Mouse (Mus musculus) retina, postnatal 1 day (tissue): ENCODE results near the gene Trim31.

Experiments used
- DNase-seq: peaks from one replicate; pipeline ENCODE4 v3.0.0-alpha.2; 2012

Trim31 gene

GRCm38 (mm10) chr17:36947051-36947819 lies 49.3 kb downstream of the Trim31 start:
- DNase-seq = peak; percentile 82

DNA sequence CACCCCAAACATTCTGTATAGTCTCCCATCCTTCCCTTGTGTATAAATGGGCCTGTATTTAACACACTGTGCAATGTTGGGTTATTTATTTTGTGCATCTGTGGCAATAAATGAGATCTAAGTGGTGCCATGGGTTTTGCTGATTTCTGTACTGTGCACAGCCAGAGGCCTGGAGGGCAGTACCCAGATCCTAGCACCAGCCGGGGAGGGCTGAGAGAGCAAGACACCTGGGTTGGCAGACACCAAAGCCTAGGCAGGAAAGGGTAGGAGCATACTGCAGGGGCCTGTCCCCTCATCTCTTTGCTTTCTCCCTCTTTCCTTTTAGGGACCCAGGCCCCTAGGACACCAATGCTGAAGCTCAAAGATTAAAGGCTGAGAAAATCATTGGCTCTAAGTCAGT lies 50.4 kb downstream of the Trim31 start:
- DNase-seq = no peak

DNA sequence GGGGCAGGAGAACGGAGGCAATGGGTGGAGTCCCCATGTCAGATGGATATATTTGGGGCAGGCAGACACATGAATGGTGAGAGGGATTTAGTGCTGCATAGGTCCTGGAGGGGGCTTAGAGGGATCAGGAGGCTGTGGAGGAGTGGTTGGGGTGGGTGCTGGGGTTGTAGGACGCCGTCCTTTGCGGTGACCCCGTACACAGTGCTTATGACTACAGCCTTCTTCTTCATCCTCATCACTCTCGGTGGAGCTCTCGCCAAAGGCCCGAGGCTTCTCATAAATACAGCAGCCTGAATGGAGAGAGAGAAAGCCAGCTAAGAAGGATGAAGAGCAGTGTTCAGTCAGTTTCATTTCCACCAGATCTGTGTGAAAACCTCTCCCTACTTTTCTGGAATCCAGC lies 51.3 kb downstream of the Trim31 start:
- DNase-seq = no peak

DNA sequence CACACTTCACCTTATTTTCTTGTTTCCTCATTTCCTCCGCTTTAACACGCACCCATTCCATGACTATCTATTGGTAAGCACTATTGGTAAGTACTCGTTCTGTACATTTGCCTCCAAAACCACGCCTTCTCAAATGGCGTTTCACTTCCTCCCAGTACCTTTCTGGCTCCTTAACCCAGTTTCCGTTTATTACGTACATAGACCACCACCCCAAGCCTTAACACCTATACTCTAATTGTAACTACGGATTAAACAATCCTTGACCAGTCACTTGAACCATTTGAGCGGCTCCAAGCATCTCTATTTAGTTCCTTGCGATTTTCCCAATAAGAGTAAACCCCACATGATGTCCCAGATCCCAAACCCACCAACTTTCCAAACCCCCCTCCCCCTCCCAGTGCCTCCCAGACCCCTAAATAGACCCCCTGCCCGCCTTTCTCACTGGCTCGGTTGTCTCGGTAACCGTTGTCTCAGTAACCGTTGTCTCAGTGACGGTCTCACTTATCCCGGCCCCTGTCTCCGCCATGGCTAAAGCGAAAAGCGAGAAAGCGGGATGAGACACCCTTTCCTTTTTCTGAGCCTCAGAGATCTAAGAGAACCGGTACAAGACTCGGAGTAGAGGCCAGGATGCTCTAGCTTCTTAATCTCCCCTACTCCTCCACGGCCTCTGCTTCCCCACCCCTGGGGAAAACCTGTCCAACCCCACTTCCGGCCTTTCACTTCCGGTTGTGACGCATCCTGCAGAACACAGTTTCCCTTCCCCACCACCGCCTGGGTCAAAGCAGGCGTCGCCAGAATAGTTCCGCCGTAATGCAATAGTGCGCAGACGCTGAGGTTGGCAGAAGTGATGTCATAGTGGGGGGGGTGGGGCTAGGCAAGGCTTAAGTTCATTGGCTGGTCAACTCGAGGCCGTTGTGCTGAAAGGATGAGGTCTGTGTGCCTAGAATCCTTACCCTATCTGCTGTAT lies 53.3 kb downstream of the Trim31 start, which contains the start of gene Ppp1r11:
Ppp1r11 (minus strand) TSS at position 761 of the 967 bp plus-strand sequence.
- peak; percentile 99 for DNase-seq

GRCm38 (mm10) chr17:36952631-36953030 lies 54.7 kb downstream of the Trim31 start:
- DNase-seq = no peak

- no peak for DNase-seq
Measured at GRCm38 (mm10) chr17:36953062-36953461, 55.1 kb downstream of the Trim31 start.

- DNase-seq = peak; percentile 99
Measured at GRCm38 (mm10) chr17:36957999-36958743, 60.3 kb downstream of the Trim31 start, which contains the start of the genes Znrd1 and Znrd1as. Gene Znrd1, minus strand, starts transcription at chr17:36958559. Gene Znrd1as, plus strand, starts transcription at chr17:36958592.

DNA sequence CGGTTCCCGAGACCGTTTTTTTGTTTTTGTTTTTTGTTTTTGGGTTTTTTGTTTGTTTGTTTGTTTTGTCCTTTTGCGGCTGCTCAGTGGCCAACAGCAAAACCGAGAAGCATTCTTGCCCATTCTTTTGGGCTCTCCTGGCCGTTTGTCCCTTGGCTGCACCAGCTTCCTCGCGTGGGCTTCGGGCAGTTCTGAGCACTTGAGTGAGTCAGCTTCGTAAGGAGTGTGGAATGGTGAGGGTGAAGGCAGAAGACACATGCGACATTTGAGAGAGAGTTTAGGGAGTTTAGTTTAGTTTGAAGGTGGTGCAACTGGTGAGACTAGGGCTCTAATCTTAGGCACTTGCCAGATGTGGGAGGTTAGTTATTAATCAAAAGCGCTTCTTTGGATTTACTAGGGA lies 61.0 kb downstream of the Trim31 start:
- DNase-seq = no peak
